Mouse (Mus musculus): ENCODE measurements around the gene Hnrnpa3.

- no peak for TF ChIP-seq CTCF (IDR thresholded peaks at IDR 0.05; ENCODE audit: low read depth, low read length)
- TF ChIP-seq TAL1 (conservative IDR thresholded peaks at IDR 0.05; ENCODE audit: low read depth, low read length) = no peak
- no peak for TF ChIP-seq GATA1 (IDR thresholded peaks at IDR 0.05; ENCODE audit: borderline replicate concordance, low read length)
- TF ChIP-seq POLR2AphosphoS5 (IDR thresholded peaks at IDR 0.05; ENCODE audit: insufficient replicate concordance, low read depth, low read length) = no peak
- TF ChIP-seq GATA2 (IDR thresholded peaks at IDR 0.05; ENCODE audit: borderline replicate concordance, low read depth, low read length) = no peak
Measured at GRCm38 (mm10) chr2:75657907-75658691, 962 bp upstream of the Hnrnpa3 start.

Data from G1E (cell line).